ENCODE assay signal across 8 mouse cellular contexts in the genomic region with DNA sequence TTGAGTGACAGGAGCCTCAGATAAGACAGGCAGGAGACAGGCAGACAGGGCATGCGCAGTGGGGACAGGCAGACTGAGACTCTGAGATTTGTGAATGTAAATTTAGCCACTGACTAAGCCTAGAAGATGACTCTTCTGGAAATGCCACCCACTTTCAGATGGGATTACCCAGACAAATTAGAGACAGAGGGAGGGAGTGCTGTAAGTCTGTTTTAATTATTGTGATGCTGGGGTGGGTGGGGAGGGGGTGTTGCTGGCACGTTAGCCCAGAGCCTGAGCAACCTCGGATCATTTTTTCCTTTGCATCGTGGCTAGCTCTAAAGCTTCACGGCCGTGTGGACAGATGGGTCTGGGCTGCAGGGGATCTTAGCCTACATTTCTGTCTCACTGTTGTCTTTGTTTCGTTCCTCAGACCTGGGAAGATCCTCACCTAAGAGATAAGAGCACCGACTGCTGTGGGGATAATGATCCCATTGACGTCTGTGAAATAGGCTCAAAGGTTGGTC. TPM values are rescaled to one million over a fixed set of nuclear protein-coding genes. Genes with fewer than 3 reads are reported as not detected.
A peak's percentile ranks its signal among the peaks of the same experiment; 100 is the strongest.
DNase-seq lines count a peak whose midpoint lies in the region; ATAC-seq lines count a peak whose summit lies in the region.

No protein-coding gene starts in this region.

- peak; percentile 71 to 77 for DNase-seq in frontal cortex, postnatal 36 days (ENCODE audit: low spot score in 2 of 2)
- DNase-seq in layer of hippocampus, adult 9-10 months (ENCODE audit: low spot score), result peak; percentile 65
- DNase-seq in right cerebral cortex, adult 18-20 months, result peak; percentile 78
- no peak for DNase-seq in T-cell, adult 2 months (ENCODE audit: low spot score)
- no peak for DNase-seq in kidney, adult 11 months
- DNase-seq in spleen, adult 18-20 months, result no peak

- ATAC-seq in megakaryocyte, adult 5-6 weeks (ENCODE audit: poor library complexity, severe bottlenecking), result no peak

- H3K9me3 ChIP-seq in megakaryocyte, embryonic 14.5 days, result no peaks in the 10 kb centered on the region

- peaks cover 48% of the 10 kb centered on the region for H3K4me1 ChIP-seq in megakaryocyte, embryonic 14.5 days

- H3K4me3 ChIP-seq in megakaryocyte, embryonic 14.5 days (replicated peaks), result peak overlapping the region; percentile 15

- peaks cover 1% of the 10 kb centered on the region for H3K27me3 ChIP-seq in megakaryocyte, embryonic 14.5 days (replicated peaks)

- peaks cover 17% of the 10 kb centered on the region for H3K36me3 ChIP-seq in megakaryocyte, embryonic 14.5 days (replicated peaks; ENCODE audit: low read length)

RNA-seq across cellular contexts. Expression of a gene that starts 29.0 kb away (rescaled TPM):
- polyA plus RNA-seq in megakaryocyte, embryonic 14.5 days (2012; ENCODE audit: insufficient read depth, low replicate concordance), result 11.2 and 18.5 TPM in 2 replicates
- total RNA-seq in megakaryocyte, adult 5-6 weeks (2015), result 41.6 and 47.2 TPM in 2 replicates
- 38.1 and 43.8 TPM in 2 replicates for total RNA-seq in megakaryocyte, adult 5-6 weeks (2017)

Comparison
In these comparisons a context has a peak if more than half of its experiments do, and no peak if none do; other contexts are left out.
1. DNase-seq: peak in frontal cortex, postnatal 36 days (2 of 2), layer of hippocampus, adult 9-10 months (single experiment) and right cerebral cortex, adult 18-20 months (single experiment); none in T-cell, adult 2 months (single experiment), kidney, adult 11 months (single experiment) and spleen, adult 18-20 months (0 of 2).